Mouse (Mus musculus) small intestine, adult 2 months (tissue): ENCODE data around the gene Samd4b.

Experiments
- CTCF ChIP-seq: fragments of 200-500 bp; IDR thresholded peaks from 2 replicates; pipeline ENCODE4 v1.5.1; 2012; ENCODE audit warnings: low read depth, mild to moderate bottlenecking, control low read depth, inconsistent platforms, low read length, moderate library complexity, mixed read lengths; ENCODE audit not compliant: insufficient replicate concordance, insufficient read length; ENCODE audit errors: extremely low read depth
- POLR2A ChIP-seq: fragments of 200-500 bp; IDR thresholded peaks from 2 replicates; pipeline ENCODE4 v1.6.1; 2012; ENCODE audit warnings: low read depth, mild to moderate bottlenecking, control low read depth, inconsistent platforms, low read length, moderate library complexity

DNA sequence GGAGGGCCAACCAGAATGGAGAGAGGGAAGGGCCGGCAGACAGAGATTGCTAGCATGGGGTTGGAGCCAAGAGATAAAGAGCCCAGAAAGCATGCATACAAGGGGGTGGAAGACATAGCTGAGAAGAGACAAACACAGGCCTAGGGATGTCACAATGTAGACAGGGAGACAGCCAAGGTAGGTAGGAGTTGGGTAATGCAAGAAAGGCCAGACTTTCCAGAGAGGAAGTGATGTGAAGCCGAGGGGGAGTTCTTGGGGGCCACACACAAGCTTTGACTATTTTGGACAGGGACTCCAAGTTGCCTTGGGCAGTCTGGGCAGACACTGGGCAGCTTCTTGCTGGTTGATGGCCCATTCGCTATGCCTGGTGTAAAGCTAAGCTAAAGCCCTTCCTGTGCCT lies 196.0 kb downstream of the Samd4b start:
- TF ChIP-seq CTCF (no peak), POLR2A (no peak)
